Mouse (Mus musculus) v-Abl transformed pro-B cells (cell line): Measurements from ENCODE around the gene Ankrd50.

Experiments
- in situ Hi-C, 2 experiments: fragments of 400-800 bp; cut with MboI; formaldehyde crosslinking; loops; one replicate each; pipeline ENCODE4 v1.15.1; 2025; ENCODE audit not compliant: unreplicated experiment in 2 of 2

Gene Ankrd50

GRCm38 (mm10) chr3:38484191-38485106 is at the start of gene Ankrd50:
Gene Ankrd50, minus strand, starts transcription at chr3:38484844.
- in situ Hi-C loops: loop anchor here (5.0 to 25.0 kb wide), 6 partner anchors 247 to 1922 kb away; partner anchors contain the start of genes Bbs12 (in 1 of the 2), Ccna2 (in 1 of the 2), Cetn4 (in 1 of the 2) and Exosc9 (in 1 of the 2)

DNA sequence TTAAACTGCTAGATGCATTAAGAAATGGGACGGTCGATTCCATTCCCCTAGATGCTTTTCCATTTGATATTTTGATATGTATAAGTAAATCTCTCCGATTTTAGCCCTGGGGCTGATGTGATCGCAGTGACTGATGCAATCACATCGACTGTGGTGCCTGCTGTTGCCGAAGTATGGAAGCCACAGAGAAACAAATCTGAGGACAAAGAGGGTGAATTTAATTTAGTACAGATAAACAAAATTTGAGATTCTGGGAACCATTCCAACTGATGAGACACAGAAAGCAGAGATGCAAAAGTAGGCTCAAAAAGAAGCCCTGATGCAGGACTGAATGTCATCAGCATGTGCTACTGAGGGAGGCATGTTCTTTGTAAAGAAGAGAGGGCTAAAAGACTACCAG is 49.6 kb upstream of the Ankrd50 start:
- in situ Hi-C loops: no loop called here

DNA sequence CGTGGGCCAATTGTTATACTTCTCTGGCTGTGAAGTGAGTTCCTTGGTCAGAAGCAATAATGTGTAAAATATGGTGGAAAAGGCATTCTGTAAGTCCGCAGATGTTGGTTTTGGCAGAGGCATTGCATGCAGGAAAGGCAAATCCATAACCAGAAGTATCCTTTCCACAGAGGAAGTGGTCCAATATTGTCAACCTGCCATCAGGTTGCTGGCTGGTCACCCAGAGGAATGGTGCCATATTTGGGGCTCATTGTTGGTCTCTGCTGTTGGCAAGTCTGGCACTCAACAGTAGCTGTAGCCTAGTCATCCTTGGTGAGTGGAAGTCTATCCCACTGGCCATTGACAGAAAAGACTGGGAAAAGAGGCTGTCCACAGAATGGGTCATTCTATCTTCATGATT is 35.8 kb upstream of the Ankrd50 start:
- in situ Hi-C loops: no loop called here

DNA sequence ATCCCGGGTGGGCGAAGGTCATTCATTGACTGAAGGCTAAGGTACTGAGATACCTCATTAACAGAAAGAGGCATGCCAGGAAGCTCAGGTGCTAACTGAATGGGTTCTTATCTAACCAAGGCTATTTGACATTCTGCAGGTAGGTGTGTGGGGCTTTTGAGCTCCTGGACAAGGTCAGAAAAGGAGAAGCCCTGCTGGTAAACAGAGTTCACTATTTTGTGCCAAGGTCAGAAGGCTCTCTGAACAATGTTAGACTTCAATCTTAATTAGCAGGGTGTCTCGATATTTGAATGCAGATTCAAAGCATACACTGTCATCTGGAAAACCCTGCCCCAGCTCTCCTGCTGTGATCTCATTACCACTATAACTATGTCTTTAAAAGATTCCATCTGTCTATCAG is 35.3 kb upstream of the Ankrd50 start:
- in situ Hi-C loops: no loop called here

- in situ Hi-C loops: no loop called here
These were observed 19.0 kb upstream of the Ankrd50 start for GRCm38 (mm10) chr3:38503606-38504005.

GRCm38 (mm10) chr3:38502156-38502555 is 17.5 kb upstream of the Ankrd50 start:
- in situ Hi-C loops: no loop called here

DNA sequence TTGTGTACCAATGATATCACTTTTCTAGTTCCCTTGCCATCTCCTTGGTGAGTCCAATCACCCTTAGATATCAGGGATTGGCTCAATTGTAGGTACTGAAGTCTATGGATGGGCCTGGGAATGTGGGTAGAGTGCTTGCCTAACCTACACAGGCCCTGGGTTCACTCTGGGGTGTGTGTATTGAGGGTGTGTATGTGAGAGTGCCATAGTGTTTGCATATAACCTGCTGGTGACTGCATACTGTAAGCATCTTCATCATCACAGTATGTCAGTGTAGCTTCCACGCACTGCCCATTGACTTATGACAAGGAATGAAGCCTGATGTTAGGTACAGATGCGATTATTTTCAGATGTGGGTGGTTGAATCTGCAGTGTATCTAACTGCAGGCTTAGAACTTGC is 17.1 kb upstream of the Ankrd50 start:
- in situ Hi-C loops: no loop called here

DNA sequence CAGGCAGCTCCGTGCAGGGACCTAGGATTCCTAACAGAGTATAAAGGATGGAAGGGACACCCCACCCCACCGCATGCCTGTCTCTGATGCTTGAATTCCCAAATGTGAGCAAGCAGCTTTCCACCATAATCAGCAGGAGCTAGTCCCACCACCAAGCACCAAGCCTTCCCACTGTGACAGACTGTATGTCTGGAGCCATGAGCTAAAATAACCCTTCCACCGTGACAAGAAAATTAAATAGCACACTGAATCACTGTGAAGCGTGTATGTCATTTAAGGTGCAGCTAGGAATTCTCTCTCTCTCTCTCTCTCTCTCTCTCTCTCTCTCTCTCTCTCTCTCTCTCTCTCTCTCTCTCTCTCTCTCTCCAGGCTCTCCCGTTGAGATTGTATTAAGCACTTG is 16.7 kb upstream of the Ankrd50 start:
- in situ Hi-C loops: no loop called here

DNA sequence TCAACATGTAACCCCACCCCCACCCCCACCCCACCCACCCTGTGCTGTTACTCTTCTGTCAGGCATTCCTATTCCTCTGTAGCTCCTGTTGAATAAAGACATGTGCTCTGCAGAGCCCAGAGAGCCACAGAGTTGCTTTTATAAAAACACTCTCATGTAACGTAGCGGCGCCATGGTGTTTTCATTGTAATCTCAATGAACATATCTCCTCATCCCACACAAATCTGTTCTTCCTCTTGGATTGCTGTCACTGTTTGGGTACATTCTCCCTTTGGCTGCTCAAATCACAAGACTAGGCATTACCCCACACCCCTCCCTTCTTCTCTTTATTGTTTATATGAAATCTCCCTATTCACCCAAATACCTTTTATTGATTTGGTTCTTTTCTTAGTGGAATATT is 13.9 kb upstream of the Ankrd50 start:
- in situ Hi-C loops: loop anchor here (25.0 kb wide), 4 partner anchors 1036 to 1936 kb away; partner anchors contain the start of genes Bbs12 (in 1 of the 2), Ccna2 (in 1 of the 2), Cetn4 (in 1 of the 2) and Exosc9 (in 1 of the 2)

DNA sequence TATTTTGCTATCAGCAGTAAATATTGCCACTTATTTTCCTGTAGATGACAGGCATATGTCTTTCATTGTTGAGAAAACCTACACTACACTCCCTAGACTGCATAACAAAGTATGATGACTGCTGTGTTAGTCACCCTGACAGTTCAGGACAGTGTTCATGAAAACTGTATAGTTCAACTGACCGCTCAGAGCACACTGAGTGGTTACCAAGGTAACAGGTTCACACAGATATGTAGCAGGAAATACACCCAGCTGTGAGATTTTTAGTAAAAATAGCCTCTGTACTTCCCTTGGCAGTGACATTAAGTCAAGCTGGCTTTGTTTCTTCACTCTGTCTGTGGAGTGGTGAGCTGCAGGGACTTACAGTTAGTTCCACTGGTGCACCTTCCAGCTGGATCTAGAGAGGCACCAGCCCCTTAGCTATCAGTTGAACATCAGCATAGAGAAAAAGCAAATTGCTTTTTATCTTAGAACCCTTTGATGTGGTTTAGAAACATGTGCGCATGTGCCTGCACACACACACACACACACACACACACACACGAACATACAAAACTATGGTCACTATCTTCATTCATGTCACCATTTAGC is 12.2 kb upstream of the Ankrd50 start:
- in situ Hi-C loops: loop anchor here (25.0 kb wide), 4 partner anchors 1035 to 1935 kb away; partner anchors contain the start of genes Bbs12 (in 1 of the 2), Ccna2 (in 1 of the 2), Cetn4 (in 1 of the 2) and Exosc9 (in 1 of the 2)

DNA sequence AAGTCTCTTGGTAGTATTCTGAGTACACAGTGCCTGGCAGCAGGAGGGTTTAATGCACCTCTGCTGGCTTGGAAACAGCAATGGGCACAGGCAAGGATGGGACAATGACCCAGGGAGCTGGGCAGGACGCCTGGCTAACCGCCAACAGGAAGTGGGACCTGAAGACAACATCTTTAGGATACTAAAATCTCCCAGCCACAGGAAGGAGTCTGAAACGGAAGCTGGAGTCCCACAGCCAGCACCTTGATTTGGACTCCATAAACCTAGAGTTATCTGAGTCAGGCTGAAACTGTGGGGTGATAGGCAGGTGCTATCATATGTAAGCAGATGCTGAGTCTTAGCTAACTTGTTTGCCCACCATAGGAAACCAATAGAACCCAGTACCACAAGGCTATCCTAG is 7.1 kb upstream of the Ankrd50 start:
- in situ Hi-C loops: loop anchor here (25.0 kb wide), 4 partner anchors 1029 to 1929 kb away; partner anchors contain the start of genes Bbs12 (in 1 of the 2), Ccna2 (in 1 of the 2), Cetn4 (in 1 of the 2) and Exosc9 (in 1 of the 2)

GRCm38 (mm10) chr3:38491236-38491635 is 6.6 kb upstream of the Ankrd50 start:
- in situ Hi-C loops: loop anchor here (25.0 kb wide), 4 partner anchors 1029 to 1929 kb away; partner anchors contain the start of genes Bbs12 (in 1 of the 2), Ccna2 (in 1 of the 2), Cetn4 (in 1 of the 2) and Exosc9 (in 1 of the 2)

- in situ Hi-C loops: loop anchor here (25.0 kb wide), 4 partner anchors 1028 to 1928 kb away; partner anchors contain the start of genes Bbs12 (in 1 of the 2), Ccna2 (in 1 of the 2), Cetn4 (in 1 of the 2) and Exosc9 (in 1 of the 2)
These were observed 6.1 kb upstream of the Ankrd50 start for GRCm38 (mm10) chr3:38490720-38491119.

DNA sequence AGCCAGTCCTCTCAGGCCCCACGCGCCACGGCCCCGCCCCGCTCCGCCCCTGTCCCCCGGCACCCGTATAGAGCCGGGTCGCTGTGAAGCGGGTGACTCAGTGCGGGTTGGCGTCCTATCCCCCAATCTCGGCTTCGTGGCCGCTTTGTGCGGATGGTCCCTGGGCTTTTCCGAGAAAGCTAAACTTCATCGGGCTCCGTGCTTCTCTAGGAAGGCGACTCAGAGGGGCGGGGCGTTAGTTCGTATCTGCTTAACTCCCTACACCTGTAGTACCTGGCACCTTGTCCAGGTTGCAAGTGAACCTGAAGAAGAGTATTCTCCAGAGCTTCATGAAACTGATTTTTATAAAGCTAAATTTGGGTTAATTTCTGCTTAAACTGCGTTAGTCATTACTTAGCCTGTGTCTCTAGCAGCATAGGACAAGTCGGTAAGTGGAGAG is 482 bp upstream of the Ankrd50 start:
- in situ Hi-C loops: loop anchor here (10.0 to 25.0 kb wide), 5 partner anchors 250 to 1923 kb away; partner anchors contain the start of genes Bbs12 (in 1 of the 2), Ccna2 (in 1 of the 2), Cetn4 (in 1 of the 2) and Exosc9 (in 1 of the 2)

GRCm38 (mm10) chr3:38483551-38483950 is 1.1 kb downstream of the Ankrd50 start:
- in situ Hi-C loops: loop anchor here (5.0 to 25.0 kb wide), 6 partner anchors 246 to 1921 kb away; partner anchors contain the start of genes Bbs12 (in 1 of the 2), Ccna2 (in 1 of the 2), Cetn4 (in 1 of the 2) and Exosc9 (in 1 of the 2)

- in situ Hi-C loops: loop anchor here (5.0 to 25.0 kb wide), 6 partner anchors 245 to 1920 kb away; partner anchors contain the start of genes Bbs12 (in 1 of the 2), Ccna2 (in 1 of the 2), Cetn4 (in 1 of the 2) and Exosc9 (in 1 of the 2)
These were observed 1.9 kb downstream of the Ankrd50 start for GRCm38 (mm10) chr3:38482749-38483148.

DNA sequence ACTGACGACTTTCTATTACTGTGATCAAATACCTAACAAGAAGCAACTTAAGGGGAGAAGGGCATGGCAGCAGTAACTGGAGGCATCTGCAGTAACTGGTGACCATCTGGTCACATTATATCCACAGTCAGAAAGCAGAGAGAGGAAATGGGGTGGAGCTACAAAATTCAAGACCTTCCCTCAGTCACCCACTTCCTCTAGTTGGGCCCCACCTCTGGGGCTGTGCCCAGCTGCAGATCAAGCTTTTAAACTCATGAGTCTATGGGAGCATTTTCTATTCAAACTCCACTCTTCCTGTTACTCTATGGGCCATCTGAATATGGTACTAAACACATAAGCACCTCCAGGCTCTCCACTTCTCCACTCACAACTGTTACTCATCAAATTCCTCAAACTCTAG is 3.5 kb downstream of the Ankrd50 start:
- in situ Hi-C loops: loop anchor here (5.0 to 25.0 kb wide), 6 partner anchors 244 to 1919 kb away; partner anchors contain the start of genes Bbs12 (in 1 of the 2), Ccna2 (in 1 of the 2), Cetn4 (in 1 of the 2) and Exosc9 (in 1 of the 2)

DNA sequence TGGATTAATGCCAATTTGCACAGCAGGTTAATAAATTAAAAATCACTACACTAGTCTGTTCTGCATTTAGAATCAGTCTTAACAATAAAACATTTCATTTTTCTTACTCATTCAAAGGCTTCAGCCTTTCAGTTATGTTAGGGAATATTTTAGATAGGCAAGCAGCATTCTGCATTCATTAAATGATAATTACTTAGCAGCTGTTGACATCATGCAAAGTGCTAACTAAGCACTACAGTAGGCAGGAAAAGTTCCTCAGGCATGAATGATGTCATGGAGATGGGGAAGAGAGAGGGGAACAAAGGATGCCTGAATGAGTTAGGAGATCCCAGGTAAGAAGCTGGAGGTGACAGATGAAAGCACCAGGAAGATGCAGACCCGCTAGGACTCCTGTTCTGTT is 6.7 kb downstream of the Ankrd50 start:
- in situ Hi-C loops: loop anchor here (25.0 kb wide), 4 partner anchors 1016 to 1916 kb away; partner anchors contain the start of genes Bbs12 (in 1 of the 2), Ccna2 (in 1 of the 2), Cetn4 (in 1 of the 2) and Exosc9 (in 1 of the 2)

- in situ Hi-C loops: loop anchor here (25.0 kb wide), 4 partner anchors 1013 to 1913 kb away; partner anchors contain the start of genes Bbs12 (in 1 of the 2), Ccna2 (in 1 of the 2), Cetn4 (in 1 of the 2) and Exosc9 (in 1 of the 2)
These were observed 9.1 kb downstream of the Ankrd50 start for GRCm38 (mm10) chr3:38475587-38475986.

DNA sequence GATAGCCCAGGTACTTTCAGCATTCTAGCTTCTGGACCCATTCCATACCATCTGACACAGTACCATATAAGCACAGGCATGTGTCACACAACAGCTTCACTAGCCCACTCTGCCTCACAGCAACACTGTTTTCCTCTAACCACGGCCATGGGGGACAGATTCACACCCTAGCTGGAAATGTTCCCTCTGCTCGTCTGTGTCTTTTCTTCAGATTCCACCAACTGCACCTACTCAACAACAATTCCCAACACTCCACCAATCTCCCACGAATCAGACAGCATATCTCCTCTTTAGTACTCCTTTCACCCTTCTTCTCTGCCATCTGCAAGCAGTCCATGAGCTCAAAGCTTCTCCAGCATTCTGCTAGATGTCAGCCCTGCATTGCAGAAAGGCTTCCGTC is 11.5 kb downstream of the Ankrd50 start:
- in situ Hi-C loops: no loop called here
